Mouse (Mus musculus): ENCODE results near the gene Ptprs.
A peak's percentile ranks its signal among the peaks of the same experiment; 100 is the strongest.

Gene Ptprs

GRCm38 (mm10) chr17:56418304-56418703, 58.0 kb downstream of the Ptprs start:
- peak; percentile 34 to 62 for DNase-seq

GRCm38 (mm10) chr17:56414785-56415184, 61.5 kb downstream of the Ptprs start:
- no peak for DNase-seq

- DNase-seq = no peak
These were observed 63.2 kb downstream of the Ptprs start for GRCm38 (mm10) chr17:56413113-56413512.

- DNase-seq = no peak
These were observed 64.8 kb downstream of the Ptprs start for GRCm38 (mm10) chr17:56411437-56411836.

- no peak for DNase-seq
These were observed 66.5 kb downstream of the Ptprs start for GRCm38 (mm10) chr17:56409759-56410158.

- DNase-seq = no peak
These were observed 67.2 kb downstream of the Ptprs start for GRCm38 (mm10) chr17:56408965-56409625.

GRCm38 (mm10) chr17:56407379-56407778, 68.9 kb downstream of the Ptprs start:
- DNase-seq = no peak

- no peak for DNase-seq
These were observed 69.4 kb downstream of the Ptprs start for GRCm38 (mm10) chr17:56406878-56407277.

- peak in 1 of 2 experiments; percentile 19 for DNase-seq
These were observed 70.1 kb downstream of the Ptprs start for GRCm38 (mm10) chr17:56405856-56406840.

- DNase-seq = no peak
These were observed 70.9 kb downstream of the Ptprs start for GRCm38 (mm10) chr17:56405341-56405740.

GRCm38 (mm10) chr17:56401051-56401521, 75.2 kb downstream of the Ptprs start:
- DNase-seq = no peak

- DNase-seq = no peak
These were observed 76.1 kb downstream of the Ptprs start for GRCm38 (mm10) chr17:56400221-56400620.

GRCm38 (mm10) chr17:56396051-56396450, 80.2 kb downstream of the Ptprs start:
- no peak for DNase-seq

GRCm38 (mm10) chr17:56393889-56394288, 82.4 kb downstream of the Ptprs start:
- DNase-seq = no peak

- DNase-seq = no peak
These were observed 83.0 kb downstream of the Ptprs start for GRCm38 (mm10) chr17:56393238-56393637.

GRCm38 (mm10) chr17:56387612-56388011, 88.7 kb downstream of the Ptprs start:
- DNase-seq = no peak

- no peak for DNase-seq
These were observed 91.4 kb downstream of the Ptprs start for GRCm38 (mm10) chr17:56384903-56385302.

GRCm38 (mm10) chr17:56382997-56383396, 93.3 kb downstream of the Ptprs start:
- no peak for DNase-seq

GRCm38 (mm10) chr17:56381183-56381582, 95.1 kb downstream of the Ptprs start:
- DNase-seq = no peak

GRCm38 (mm10) chr17:56380286-56380685, 96.0 kb downstream of the Ptprs start:
- no peak for DNase-seq

GRCm38 (mm10) chr17:56379281-56379834, 96.9 kb downstream of the Ptprs start:
- no peak for DNase-seq

GRCm38 (mm10) chr17:56374851-56375250, 101.4 kb downstream of the Ptprs start:
- DNase-seq = peak in 1 of 2 experiments; percentile 39
